Mouse (Mus musculus): ENCODE data around the gene Cacna2d4. TPM values are rescaled to one million over a fixed set of nuclear protein-coding genes. Genes with fewer than 3 reads are reported as not detected.
"Not testable (repeated sequence)": the region's sequence is repeated elsewhere in the genome, so short reads cannot be mapped to it uniquely, and the experiment has no call there.

Gene Cacna2d4
- polyA plus RNA-seq, 1 experiment from 2014 or later = not detected

GRCm38 (mm10) chr6:119360925-119361702, 124.8 kb downstream of the Cacna2d4 start:
- peaks cover 75% of the 10 kb centered on the region for H3K36me3 ChIP-seq (replicated peaks)
- WGBS = 90% methylated on average over 3 of the region's 3 CpGs
- no peaks in the 10 kb centered on the region for H3K4me1 ChIP-seq
- no peak overlapping the region for H3K4me2 ChIP-seq
- H3K9me3 ChIP-seq = no peaks in the 10 kb centered on the region
- H3K27me3 ChIP-seq = no peaks in the 10 kb centered on the region
- no peak overlapping the region for H3K9ac ChIP-seq
- no peak for ATAC-seq (ENCODE audit: low FRiP score)
- H3K4me3 ChIP-seq (replicated peaks) = no peak overlapping the region
- no peak overlapping the region for H3K27ac ChIP-seq

GRCm38 (mm10) chr6:119363593-119363992, 127.3 kb downstream of the Cacna2d4 start:
- WGBS = 91% methylated on average over 5 of the region's 5 CpGs
- Histone ChIP-seq H3K27me3 (no peaks in the 10 kb centered on the region), H3K4me3 (replicated peaks) (no peak overlapping the region), H3K36me3 (replicated peaks) (peaks cover 66% of the 10 kb centered on the region), H3K4me2 (no peak overlapping the region), H3K9me3 (no peaks in the 10 kb centered on the region), H3K27ac (no peak overlapping the region), H3K9ac (no peak overlapping the region), H3K4me1 (no peaks in the 10 kb centered on the region)
- no peak for ATAC-seq (ENCODE audit: low FRiP score)

GRCm38 (mm10) chr6:119366800-119367199, 130.5 kb downstream of the Cacna2d4 start:
- H3K4me3 ChIP-seq (replicated peaks); H3K4me2 ChIP-seq; H3K4me1 ChIP-seq; H3K27ac ChIP-seq; H3K27me3 ChIP-seq; H3K9me3 ChIP-seq; H3K9ac ChIP-seq; ATAC-seq (ENCODE audit: low FRiP score): not testable (repeated sequence)
- WGBS = 87% methylated on average over 4 of the region's 4 CpGs
- H3K36me3 ChIP-seq (replicated peaks) = peaks cover 42% of the 10 kb centered on the region

- peaks cover 39% of the 10 kb centered on the region for H3K36me3 ChIP-seq (replicated peaks)
- no peak for ATAC-seq (ENCODE audit: low FRiP score)
Measured at GRCm38 (mm10) chr6:119367382-119367781, 131.1 kb downstream of the Cacna2d4 start.

GRCm38 (mm10) chr6:119371624-119372023, 135.3 kb downstream of the Cacna2d4 start:
- H3K4me1 ChIP-seq = no peaks in the 10 kb centered on the region
- H3K36me3 ChIP-seq (replicated peaks) = peaks cover 13% of the 10 kb centered on the region
- H3K9ac ChIP-seq = no peak overlapping the region
- no peak overlapping the region for H3K27ac ChIP-seq
- H3K4me2 ChIP-seq = no peak overlapping the region
- H3K9me3 ChIP-seq = no peaks in the 10 kb centered on the region
- ATAC-seq (ENCODE audit: low FRiP score) = no peak
- H3K27me3 ChIP-seq = no peaks in the 10 kb centered on the region
- no peak overlapping the region for H3K4me3 ChIP-seq (replicated peaks)

More at GRCm38 (mm10) chr6:119367382-119367781, 131.1 kb downstream of the Cacna2d4 start:
- H3K4me1 ChIP-seq = no peaks in the 10 kb centered on the region
- H3K9ac ChIP-seq = no peak overlapping the region
- H3K4me3 ChIP-seq (replicated peaks) = no peak overlapping the region
- H3K4me2 ChIP-seq = no peak overlapping the region
- 95% methylated on average over 2 of the region's 2 CpGs for WGBS
- no peaks in the 10 kb centered on the region for H3K9me3 ChIP-seq
- no peaks in the 10 kb centered on the region for H3K27me3 ChIP-seq
- no peak overlapping the region for H3K27ac ChIP-seq

- no peaks in the 10 kb centered on the region for H3K9me3 ChIP-seq
- no peak overlapping the region for H3K9ac ChIP-seq
- ATAC-seq (ENCODE audit: low FRiP score) = no peak
- no peak overlapping the region for H3K27ac ChIP-seq
- H3K4me2 ChIP-seq = no peak overlapping the region
- peaks cover 11% of the 10 kb centered on the region for H3K36me3 ChIP-seq (replicated peaks)
- no peak overlapping the region for H3K4me3 ChIP-seq (replicated peaks)
- 96% methylated on average over 5 of the region's 5 CpGs for WGBS
- H3K27me3 ChIP-seq = no peaks in the 10 kb centered on the region
- H3K4me1 ChIP-seq = no peaks in the 10 kb centered on the region
Measured at GRCm38 (mm10) chr6:119372237-119372636, 135.9 kb downstream of the Cacna2d4 start.

GRCm38 (mm10) chr6:119373000-119373705, 136.8 kb downstream of the Cacna2d4 start:
- ATAC-seq (ENCODE audit: low FRiP score) = no peak
- Histone ChIP-seq H3K27ac (no peak overlapping the region), H3K4me1 (no peaks in the 10 kb centered on the region), H3K4me3 (replicated peaks) (no peak overlapping the region), H3K9me3 (no peaks in the 10 kb centered on the region), H3K27me3 (no peaks in the 10 kb centered on the region), H3K9ac (no peak overlapping the region), H3K4me2 (no peak overlapping the region), H3K36me3 (replicated peaks) (peaks cover 5% of the 10 kb centered on the region; the same call in 1 of the 2 replicates)

- H3K27ac ChIP-seq = no peak overlapping the region
- no peaks in the 10 kb centered on the region; the same call in 1 of the 2 replicates for H3K4me1 ChIP-seq
- WGBS = 79% methylated on average over 5 of the region's 5 CpGs
- no peaks in the 10 kb centered on the region for H3K27me3 ChIP-seq
- no peak overlapping the region for H3K4me2 ChIP-seq
- H3K36me3 ChIP-seq (replicated peaks) = no peaks in the 10 kb centered on the region
- no peak overlapping the region for H3K9ac ChIP-seq
- H3K9me3 ChIP-seq = no peaks in the 10 kb centered on the region
- ATAC-seq (ENCODE audit: low FRiP score) = no peak
- no peak overlapping the region for H3K4me3 ChIP-seq (replicated peaks)
Measured at GRCm38 (mm10) chr6:119375035-119375434, 138.7 kb downstream of the Cacna2d4 start.

- Histone ChIP-seq H3K4me3 (replicated peaks) (no peak overlapping the region), H3K4me2 (no peak overlapping the region), H3K27me3 (no peaks in the 10 kb centered on the region), H3K4me1 (no peaks in the 10 kb centered on the region; the same call in 1 of the 2 replicates), H3K9me3 (no peaks in the 10 kb centered on the region), H3K36me3 (replicated peaks) (no peaks in the 10 kb centered on the region; the same call in 1 of the 2 replicates), H3K9ac (no peak overlapping the region), H3K27ac (no peak overlapping the region)
- ATAC-seq (ENCODE audit: low FRiP score) = no peak
- WGBS = 80% methylated on average over 2 of the region's 2 CpGs
Measured at GRCm38 (mm10) chr6:119377613-119378012, 141.3 kb downstream of the Cacna2d4 start.

- no peaks in the 10 kb centered on the region; the same call in 1 of the 2 replicates for H3K36me3 ChIP-seq (replicated peaks)
- no peak overlapping the region for H3K4me2 ChIP-seq
- no peak overlapping the region for H3K4me3 ChIP-seq (replicated peaks)
- no peaks in the 10 kb centered on the region for H3K9me3 ChIP-seq
- H3K27me3 ChIP-seq = no peaks in the 10 kb centered on the region
- no peak overlapping the region for H3K27ac ChIP-seq
- H3K4me1 ChIP-seq = no peaks in the 10 kb centered on the region; the same call in 1 of the 2 replicates
- ATAC-seq (ENCODE audit: low FRiP score) = no peak
- 90% methylated on average over 1 of the region's 1 CpGs for WGBS
- H3K9ac ChIP-seq = no peak overlapping the region
Measured at GRCm38 (mm10) chr6:119378631-119379030, 142.3 kb downstream of the Cacna2d4 start.

GRCm38 (mm10) chr6:119385668-119386067, 149.3 kb downstream of the Cacna2d4 start:
- H3K36me3 ChIP-seq (replicated peaks) = peaks cover 3% of the 10 kb centered on the region; the same call in 1 of the 2 replicates
- no peak overlapping the region for H3K27ac ChIP-seq
- WGBS = 97% methylated on average over 1 of the region's 1 CpGs
- no peaks in the 10 kb centered on the region for H3K27me3 ChIP-seq
- H3K9ac ChIP-seq = no peak overlapping the region
- H3K4me1 ChIP-seq = peaks cover 26% of the 10 kb centered on the region
- ATAC-seq (ENCODE audit: low FRiP score) = no peak
- no peaks in the 10 kb centered on the region for H3K9me3 ChIP-seq
- no peak overlapping the region for H3K4me2 ChIP-seq
- no peak overlapping the region for H3K4me3 ChIP-seq (replicated peaks)

- H3K9ac ChIP-seq = no peak overlapping the region
- H3K9me3 ChIP-seq = no peaks in the 10 kb centered on the region
- peaks cover 26% of the 10 kb centered on the region for H3K4me1 ChIP-seq
- no peak overlapping the region for H3K4me2 ChIP-seq
- H3K27ac ChIP-seq = no peak overlapping the region
- H3K4me3 ChIP-seq (replicated peaks) = no peak overlapping the region
- H3K27me3 ChIP-seq = no peaks in the 10 kb centered on the region
- 89% methylated on average over 4 of the region's 4 CpGs for WGBS
- H3K36me3 ChIP-seq (replicated peaks) = peaks cover 3% of the 10 kb centered on the region; the same call in 1 of the 2 replicates
- no peak for ATAC-seq (ENCODE audit: low FRiP score)
Measured at GRCm38 (mm10) chr6:119386421-119386820, 150.1 kb downstream of the Cacna2d4 start.
